Mouse (Mus musculus): ENCODE measurements around the gene Sema4a. TPM values are rescaled to one million over a fixed set of nuclear protein-coding genes. Genes with fewer than 3 reads are reported as not detected.
A peak's percentile ranks its signal among the peaks of the same experiment; 100 is the strongest.
"Not testable (repeated sequence)": the region's sequence is repeated elsewhere in the genome, so short reads cannot be mapped to it uniquely, and the experiment has no call there.

Gene Sema4a
- polyA plus RNA-seq, 1 experiment from 2014 or later = 9.3 TPM

- Histone ChIP-seq H3K27me3 (ENCODE audit: control insufficient read depth, insufficient read depth, low read length) (no peaks in the 10 kb centered on the region), H3K4me1 (replicated peaks; ENCODE audit: control insufficient read depth, insufficient read depth, low read length) (peaks cover 9% of the 10 kb centered on the region; the same call in 1 of the 2 replicates), H3K9ac (ENCODE audit: low read length) (peak overlapping the region; percentile 48), H3K36me3 (ENCODE audit: control insufficient read depth, insufficient read depth, low read length) (no peaks in the 10 kb centered on the region), H3K4me3 (ENCODE audit: low read depth, low read length) (no peak overlapping the region), H3K27ac (ENCODE audit: low read depth, low read length) (no peak overlapping the region), H3K4me2 (ENCODE audit: low read depth, low read length, severe bottlenecking) (peak overlapping the region; percentile 53; the same call in 1 of the 2 replicates), H3K9me3 (ENCODE audit: control insufficient read depth, low read length) (no peaks in the 10 kb centered on the region)
- DNase-seq (ENCODE audit: low spot score) = no peak
- WGBS = 80% methylated on average over 10 of the region's 10 CpGs
- ATAC-seq (replicated peaks; ENCODE audit: low FRiP score) = no peak
Measured at GRCm38 (mm10) chr3:88437454-88437853, 23.5 kb downstream of the Sema4a start.

GRCm38 (mm10) chr3:88436395-88437201 lies 24.4 kb downstream of the Sema4a start:
- WGBS = 12% methylated on average over 29 of the region's 29 CpGs
- Histone ChIP-seq H3K36me3 (ENCODE audit: control insufficient read depth, insufficient read depth, low read length) (no peaks in the 10 kb centered on the region), H3K4me2 (ENCODE audit: low read depth, low read length, severe bottlenecking) (peak overlapping the region; percentile 53), H3K9ac (ENCODE audit: low read length) (peak overlapping the region; percentile 48), H3K4me3 (ENCODE audit: low read depth, low read length) (peak overlapping the region; percentile 30), H3K27me3 (ENCODE audit: control insufficient read depth, insufficient read depth, low read length) (no peaks in the 10 kb centered on the region), H3K9me3 (ENCODE audit: control insufficient read depth, low read length) (no peaks in the 10 kb centered on the region), H3K4me1 (replicated peaks; ENCODE audit: control insufficient read depth, insufficient read depth, low read length) (peaks cover 9% of the 10 kb centered on the region; the same call in 1 of the 2 replicates), H3K27ac (ENCODE audit: low read depth, low read length) (no peak overlapping the region)
- DNase-seq (ENCODE audit: low spot score) (peak; percentile 86), ATAC-seq (replicated peaks; ENCODE audit: low FRiP score) (peak; percentile 88)

- H3K27me3 ChIP-seq (ENCODE audit: control insufficient read depth, insufficient read depth, low read length) = no peaks in the 10 kb centered on the region
- H3K9me3 ChIP-seq (ENCODE audit: control insufficient read depth, low read length) = no peaks in the 10 kb centered on the region
- no peak overlapping the region for H3K4me3 ChIP-seq (ENCODE audit: low read depth, low read length)
- DNase-seq (ENCODE audit: low spot score) = no peak
- no peak overlapping the region for H3K9ac ChIP-seq (ENCODE audit: low read length)
- 74% methylated on average over 10 of the region's 10 CpGs for WGBS
- H3K4me2 ChIP-seq (ENCODE audit: low read depth, low read length, severe bottlenecking) = no peak overlapping the region
- H3K27ac ChIP-seq (ENCODE audit: low read depth, low read length) = no peak overlapping the region
- H3K36me3 ChIP-seq (ENCODE audit: control insufficient read depth, insufficient read depth, low read length) = no peaks in the 10 kb centered on the region
- ATAC-seq (replicated peaks; ENCODE audit: low FRiP score) = no peak
- peaks cover 9% of the 10 kb centered on the region; the same call in 1 of the 2 replicates for H3K4me1 ChIP-seq (replicated peaks; ENCODE audit: control insufficient read depth, insufficient read depth, low read length)
Measured at GRCm38 (mm10) chr3:88435515-88435914, 25.5 kb downstream of the Sema4a start.

- not testable (repeated sequence) for H3K27me3 ChIP-seq (ENCODE audit: control insufficient read depth, insufficient read depth, low read length); H3K27ac ChIP-seq (ENCODE audit: low read depth, low read length); H3K36me3 ChIP-seq (ENCODE audit: control insufficient read depth, insufficient read depth, low read length); H3K4me1 ChIP-seq (replicated peaks; ENCODE audit: control insufficient read depth, insufficient read depth, low read length); H3K4me3 ChIP-seq (ENCODE audit: low read depth, low read length); H3K9ac ChIP-seq (ENCODE audit: low read length); DNase-seq (ENCODE audit: low spot score); ATAC-seq (replicated peaks; ENCODE audit: low FRiP score); H3K4me2 ChIP-seq (ENCODE audit: low read depth, low read length, severe bottlenecking); H3K9me3 ChIP-seq (ENCODE audit: control insufficient read depth, low read length)
- WGBS = 74% methylated on average over 8 of the region's 8 CpGs
Measured at GRCm38 (mm10) chr3:88428639-88429038, 32.3 kb downstream of the Sema4a start.

- H3K36me3 ChIP-seq (ENCODE audit: control insufficient read depth, insufficient read depth, low read length) = no peaks in the 10 kb centered on the region
- ATAC-seq (replicated peaks; ENCODE audit: low FRiP score) = no peak
- WGBS = 86% methylated on average over 4 of the region's 4 CpGs
Measured at GRCm38 (mm10) chr3:88427342-88427905, 33.6 kb downstream of the Sema4a start.

GRCm38 (mm10) chr3:88425708-88426420 lies 35.1 kb downstream of the Sema4a start:
- H3K4me3 ChIP-seq (ENCODE audit: low read depth, low read length) = no peak overlapping the region
- H3K27me3 ChIP-seq (ENCODE audit: control insufficient read depth, insufficient read depth, low read length) = no peaks in the 10 kb centered on the region
- WGBS = 89% methylated on average over 10 of the region's 10 CpGs
- H3K4me2 ChIP-seq (ENCODE audit: low read depth, low read length, severe bottlenecking) = no peak overlapping the region
- no peaks in the 10 kb centered on the region for H3K36me3 ChIP-seq (ENCODE audit: control insufficient read depth, insufficient read depth, low read length)
- no peak for DNase-seq (ENCODE audit: low spot score)
- no peaks in the 10 kb centered on the region for H3K9me3 ChIP-seq (ENCODE audit: control insufficient read depth, low read length)
- no peak for ATAC-seq (replicated peaks; ENCODE audit: low FRiP score)
- peaks cover 3% of the 10 kb centered on the region; the same call in 1 of the 2 replicates for H3K4me1 ChIP-seq (replicated peaks; ENCODE audit: control insufficient read depth, insufficient read depth, low read length)
- no peak overlapping the region for H3K9ac ChIP-seq (ENCODE audit: low read length)
- H3K27ac ChIP-seq (ENCODE audit: low read depth, low read length) = no peak overlapping the region

More at GRCm38 (mm10) chr3:88427342-88427905, 33.6 kb downstream of the Sema4a start:
- no peaks in the 10 kb centered on the region for H3K9me3 ChIP-seq (ENCODE audit: control insufficient read depth, low read length)
- H3K4me1 ChIP-seq (replicated peaks; ENCODE audit: control insufficient read depth, insufficient read depth, low read length) = peaks cover 3% of the 10 kb centered on the region; the same call in 1 of the 2 replicates
- no peak overlapping the region for H3K27ac ChIP-seq (ENCODE audit: low read depth, low read length)
- no peak overlapping the region for H3K9ac ChIP-seq (ENCODE audit: low read length)
- no peak for DNase-seq (ENCODE audit: low spot score)
- H3K4me3 ChIP-seq (ENCODE audit: low read depth, low read length) = no peak overlapping the region
- no peak overlapping the region for H3K4me2 ChIP-seq (ENCODE audit: low read depth, low read length, severe bottlenecking)
- H3K27me3 ChIP-seq (ENCODE audit: control insufficient read depth, insufficient read depth, low read length) = no peaks in the 10 kb centered on the region

- H3K27ac ChIP-seq (ENCODE audit: low read depth, low read length) = no peak overlapping the region
- DNase-seq (ENCODE audit: low spot score) (no peak), ATAC-seq (replicated peaks; ENCODE audit: low FRiP score) (no peak; the same call in 1 of the 2 replicates)
- no peaks in the 10 kb centered on the region for H3K9me3 ChIP-seq (ENCODE audit: control insufficient read depth, low read length)
- no peak overlapping the region for H3K4me2 ChIP-seq (ENCODE audit: low read depth, low read length, severe bottlenecking)
- H3K9ac ChIP-seq (ENCODE audit: low read length) = no peak overlapping the region
- H3K4me3 ChIP-seq (ENCODE audit: low read depth, low read length) = no peak overlapping the region
- no peaks in the 10 kb centered on the region for H3K27me3 ChIP-seq (ENCODE audit: control insufficient read depth, insufficient read depth, low read length)
- WGBS = 5% methylated on average over 2 of the region's 2 CpGs
- H3K4me1 ChIP-seq (replicated peaks; ENCODE audit: control insufficient read depth, insufficient read depth, low read length) = peaks cover 3% of the 10 kb centered on the region; the same call in 1 of the 2 replicates
- H3K36me3 ChIP-seq (ENCODE audit: control insufficient read depth, insufficient read depth, low read length) = no peaks in the 10 kb centered on the region
Measured at GRCm38 (mm10) chr3:88425330-88425689, 35.7 kb downstream of the Sema4a start.

GRCm38 (mm10) chr3:88424605-88425329 lies 36.2 kb downstream of the Sema4a start, which contains the start of gene Slc25a44:
Gene Slc25a44, minus strand, starts transcription at chr3:88425139.
- peak within 1 kb of the TSS; percentile 68 for H3K9ac ChIP-seq (ENCODE audit: low read length)
- H3K4me2 ChIP-seq (ENCODE audit: low read depth, low read length, severe bottlenecking) = peak within 1 kb of the TSS; percentile 85
- H3K36me3 ChIP-seq (ENCODE audit: control insufficient read depth, insufficient read depth, low read length) = peaks cover 2% of the 10 kb centered on the region; the same call in 1 of the 2 replicates
- H3K27me3 ChIP-seq (ENCODE audit: control insufficient read depth, insufficient read depth, low read length) = no peaks in the 10 kb centered on the region
- no peak within 1 kb of the TSS for H3K27ac ChIP-seq (ENCODE audit: low read depth, low read length)
- ATAC-seq (replicated peaks; ENCODE audit: low FRiP score) (peak; percentile 98), DNase-seq (ENCODE audit: low spot score) (peak; percentile 92)
- WGBS = 2% methylated on average over 35 of the region's 35 CpGs
- H3K4me1 ChIP-seq (replicated peaks; ENCODE audit: control insufficient read depth, insufficient read depth, low read length) = peaks cover 3% of the 10 kb centered on the region; the same call in 1 of the 2 replicates
- H3K9me3 ChIP-seq (ENCODE audit: control insufficient read depth, low read length) = no peaks in the 10 kb centered on the region
- peak within 1 kb of the TSS; percentile 76 for H3K4me3 ChIP-seq (ENCODE audit: low read depth, low read length)
